Mouse (Mus musculus): Measurements from ENCODE around the gene Trabd. TPM values are rescaled to one million over a fixed set of nuclear protein-coding genes. Genes with fewer than 3 reads are reported as not detected.

Trabd gene
- total RNA-seq (2015; ENCODE audit: low replicate concordance), result 5.4 and 12.6 TPM in 2 replicates
- 10.4 and 11.9 TPM in 2 replicates for total RNA-seq (2017; ENCODE audit: low replicate concordance)

DNA sequence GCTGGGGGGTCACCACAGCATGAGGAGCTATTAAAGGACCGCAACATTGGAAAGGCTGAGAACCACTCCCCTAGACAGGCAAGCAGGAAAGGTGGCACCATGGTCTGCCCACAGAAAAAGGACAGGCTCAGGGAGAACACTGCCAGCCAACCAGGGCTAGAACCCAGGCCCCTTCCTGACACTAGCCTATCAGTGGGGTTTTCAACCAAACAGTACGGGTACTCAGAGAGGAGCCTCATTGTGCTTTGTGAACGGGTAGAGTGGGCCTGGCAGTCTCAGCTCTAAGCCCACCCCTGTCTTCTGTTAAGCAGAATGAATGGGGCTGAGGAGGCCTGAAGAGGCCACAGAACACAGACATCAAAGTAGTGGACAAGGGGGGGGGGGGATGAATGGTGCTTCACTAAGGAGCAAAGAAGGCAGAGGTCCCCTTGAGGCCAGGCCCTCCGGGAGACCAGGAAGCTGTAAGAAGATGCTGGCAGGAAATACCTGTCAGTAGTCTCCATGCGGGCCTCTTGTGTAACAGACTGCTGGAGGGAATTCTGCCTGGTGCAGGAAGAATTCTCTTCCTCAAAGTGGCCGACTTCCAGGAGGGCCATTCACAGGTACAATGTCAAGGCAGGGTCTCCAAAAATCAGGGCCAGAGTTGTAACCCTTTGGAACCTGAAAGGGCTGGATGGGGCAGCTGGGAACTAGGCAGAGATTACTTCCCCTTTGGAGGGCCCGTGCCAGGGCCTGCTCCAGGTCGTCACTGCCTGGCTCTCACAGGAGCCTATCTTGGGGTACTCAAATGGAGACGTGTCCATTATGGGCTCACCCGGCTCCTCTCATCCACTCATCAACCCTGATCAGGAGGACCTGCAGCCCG lies at the start of gene Trabd:
Trabd (plus strand) TSS at position 512 of the 865 bp plus-strand sequence.
- ATAC-seq (replicated peaks; ENCODE audit: low FRiP score, poor library complexity, severe bottlenecking), result no peak

DNA sequence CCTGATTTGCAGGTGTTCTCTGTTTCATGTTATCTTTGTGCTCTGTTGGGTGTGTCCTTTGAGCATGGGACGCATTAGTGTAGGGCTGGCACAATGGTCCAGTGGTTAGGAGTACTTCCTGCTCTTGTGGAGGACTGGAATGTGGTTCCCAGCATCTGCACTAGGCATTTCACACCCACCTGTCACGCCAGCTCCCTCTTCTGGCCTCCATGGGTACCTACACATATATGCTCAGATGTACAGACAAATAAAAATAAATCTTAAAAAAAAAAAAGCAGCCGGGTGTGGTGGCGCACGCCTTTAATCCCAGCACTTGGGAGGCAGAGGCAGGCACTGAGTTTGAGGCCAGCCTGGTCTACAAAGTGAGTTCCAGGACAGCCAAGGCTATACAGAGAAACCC lies 30.5 kb upstream of the Trabd start:
- ATAC-seq (replicated peaks; ENCODE audit: low FRiP score, poor library complexity, severe bottlenecking), result no peak

DNA sequence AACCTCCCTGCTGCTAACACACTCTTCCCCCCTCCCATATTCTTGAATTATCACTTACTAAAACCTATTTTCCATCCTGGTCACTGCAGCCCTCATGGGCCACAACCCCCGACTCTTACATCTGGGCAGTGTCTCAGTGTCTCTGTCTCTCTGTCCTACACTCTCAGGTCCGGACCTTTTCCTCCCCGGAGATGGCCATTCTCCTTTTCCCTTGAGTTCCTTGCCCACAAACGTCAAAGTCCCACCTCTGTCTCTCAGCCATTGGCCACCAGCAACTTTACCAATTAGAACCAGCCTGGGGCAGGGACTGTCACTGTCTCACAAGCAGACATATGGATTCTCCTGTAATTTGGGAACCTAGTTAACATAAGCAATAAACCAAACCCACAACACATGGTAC lies 28.6 kb upstream of the Trabd start:
- ATAC-seq (replicated peaks; ENCODE audit: low FRiP score, poor library complexity, severe bottlenecking), result no peak

DNA sequence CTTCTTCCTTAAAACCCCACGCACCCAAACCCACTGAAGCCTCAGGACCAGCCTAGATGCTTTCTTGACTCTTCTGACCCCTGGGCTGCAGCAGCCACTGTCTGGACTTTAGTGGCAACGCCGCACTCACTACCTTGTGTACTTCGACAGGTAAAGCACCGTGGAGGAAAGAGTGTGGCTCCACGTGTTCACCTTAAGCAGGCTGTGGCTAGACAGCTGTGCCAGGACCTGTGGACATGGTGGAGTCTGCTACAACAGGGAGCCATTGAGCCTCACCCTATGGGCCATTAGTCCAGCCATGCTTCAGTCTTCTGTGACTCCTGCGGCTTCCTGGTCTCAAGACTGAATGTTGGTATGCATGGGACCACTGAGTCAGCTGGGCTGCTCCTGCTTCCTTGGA lies 20.3 kb upstream of the Trabd start:
- no peak for ATAC-seq (replicated peaks; ENCODE audit: low FRiP score, poor library complexity, severe bottlenecking)

DNA sequence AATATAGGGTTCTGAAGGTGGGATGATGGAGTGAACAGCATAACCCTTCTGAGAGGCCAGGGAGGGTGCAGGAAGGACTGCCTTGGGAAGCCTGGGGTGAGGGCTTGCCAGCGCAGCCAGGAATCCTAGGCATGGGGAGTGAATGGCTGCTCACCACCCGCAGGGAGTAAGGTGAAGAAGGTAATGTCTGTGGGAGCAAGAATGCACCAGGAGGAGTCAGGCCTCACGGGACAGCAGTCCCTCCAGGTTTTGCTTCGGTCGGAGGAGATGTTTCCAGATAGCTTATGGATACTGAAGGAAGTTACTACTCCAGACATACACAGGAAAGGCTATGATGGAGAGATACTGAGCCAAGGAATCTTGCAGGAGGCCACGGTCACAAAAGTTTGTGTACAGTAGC lies 16.2 kb upstream of the Trabd start:
- no peak for ATAC-seq (replicated peaks; ENCODE audit: low FRiP score, poor library complexity, severe bottlenecking)

DNA sequence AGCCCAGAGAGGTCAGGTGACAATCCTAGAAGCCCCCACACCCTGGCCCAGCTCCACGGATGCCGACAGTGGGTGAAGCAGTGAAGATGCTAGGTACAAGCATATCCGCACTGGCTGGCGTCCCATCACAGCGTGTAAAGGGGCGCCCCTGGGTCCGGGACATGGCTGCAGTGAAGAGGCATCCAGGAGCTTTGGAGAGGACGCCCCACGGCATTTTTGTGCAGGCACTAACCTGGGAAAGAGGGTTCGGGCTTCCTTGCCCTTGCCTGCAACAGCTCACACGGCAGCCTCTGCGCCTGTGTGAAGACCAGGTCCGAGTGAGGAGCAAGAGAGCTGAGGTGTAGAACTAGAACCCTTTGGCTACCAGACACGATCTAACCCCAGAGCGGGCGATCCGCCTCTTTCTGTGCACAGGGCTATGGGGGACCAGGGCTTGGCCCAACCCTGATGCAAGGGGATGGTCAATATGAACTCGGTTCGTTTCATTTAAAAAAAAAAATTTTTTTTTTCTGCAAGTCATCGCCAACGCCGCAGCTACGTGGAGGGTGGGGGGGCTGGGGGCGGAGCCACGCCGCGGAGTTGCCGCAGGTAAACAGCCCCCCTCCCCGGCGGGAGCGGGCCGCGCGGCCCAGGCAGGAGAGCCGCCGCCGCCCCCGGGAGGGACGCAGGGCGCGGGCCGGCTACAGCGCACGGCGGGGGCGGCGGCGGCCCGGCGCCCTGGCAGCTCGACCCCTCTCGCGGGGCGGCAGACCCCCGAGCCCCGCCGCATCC lies 15.6 kb upstream of the Trabd start, which contains the start of gene Panx2:
Panx2 (plus strand) TSS at position 574 of the 771 bp plus-strand sequence.
- ATAC-seq (replicated peaks; ENCODE audit: low FRiP score, poor library complexity, severe bottlenecking), result no peak

DNA sequence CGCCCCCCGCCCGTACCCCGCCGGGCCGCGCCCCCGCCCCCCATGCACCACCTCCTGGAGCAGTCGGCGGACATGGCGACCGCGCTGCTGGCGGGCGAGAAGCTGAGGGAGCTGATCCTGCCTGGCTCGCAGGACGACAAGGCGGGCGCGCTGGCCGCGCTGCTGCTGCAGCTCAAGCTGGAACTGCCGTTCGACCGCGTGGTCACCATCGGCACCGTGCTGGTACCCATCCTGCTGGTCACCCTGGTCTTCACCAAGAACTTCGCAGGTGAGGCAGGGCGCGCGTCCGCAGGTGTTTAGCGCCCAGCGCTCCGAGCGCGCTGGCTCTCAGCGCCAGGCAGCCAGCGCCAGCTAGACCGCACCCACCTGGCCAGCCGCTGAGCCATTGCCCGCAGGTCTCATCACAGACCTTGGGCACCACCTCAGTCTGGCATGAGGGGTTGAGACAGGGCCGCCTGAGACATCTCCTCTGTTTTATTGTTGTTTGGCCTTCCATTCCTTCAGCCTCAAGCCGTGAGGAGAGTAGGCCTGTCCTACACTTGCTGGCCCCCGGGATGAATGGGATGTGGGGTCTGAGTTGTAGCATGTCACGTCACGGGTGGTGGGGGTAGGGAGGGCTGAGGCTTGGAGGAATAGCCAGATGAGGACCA lies 14.8 kb upstream of the Trabd start:
- no peak for ATAC-seq (replicated peaks; ENCODE audit: low FRiP score, poor library complexity, severe bottlenecking)

DNA sequence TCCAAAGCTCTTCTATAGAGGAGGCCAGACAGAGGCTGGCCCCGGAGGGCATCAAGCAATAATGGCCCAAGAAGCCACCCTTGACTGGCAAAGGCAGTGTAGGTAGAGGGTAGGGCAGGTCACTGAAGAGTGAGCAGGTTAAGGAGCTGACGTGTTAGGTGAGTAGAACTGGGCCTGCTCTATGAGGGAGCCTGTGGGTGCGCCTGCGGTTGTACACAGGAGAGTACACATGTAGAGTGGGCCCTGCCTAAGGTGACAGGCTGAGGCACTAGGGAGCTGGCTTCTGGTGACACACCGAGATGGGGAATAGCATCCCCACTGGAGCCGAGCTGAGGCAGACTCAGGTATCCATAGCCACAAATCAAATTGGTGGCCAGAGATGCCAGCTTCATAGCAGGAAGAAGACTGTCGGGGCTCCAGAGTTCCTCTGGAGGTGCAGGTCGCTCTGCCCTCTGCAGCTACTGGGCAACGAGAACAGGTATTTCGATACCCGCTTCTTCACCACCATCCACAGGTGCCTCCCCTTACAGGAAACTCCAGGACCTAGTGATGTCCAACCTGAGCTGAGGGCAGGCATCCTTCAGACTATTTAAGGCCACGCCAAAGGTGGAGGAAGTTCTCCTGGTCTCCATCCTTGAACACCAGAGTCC lies 14.0 kb upstream of the Trabd start:
- no peak for ATAC-seq (replicated peaks; ENCODE audit: low FRiP score, poor library complexity, severe bottlenecking)

DNA sequence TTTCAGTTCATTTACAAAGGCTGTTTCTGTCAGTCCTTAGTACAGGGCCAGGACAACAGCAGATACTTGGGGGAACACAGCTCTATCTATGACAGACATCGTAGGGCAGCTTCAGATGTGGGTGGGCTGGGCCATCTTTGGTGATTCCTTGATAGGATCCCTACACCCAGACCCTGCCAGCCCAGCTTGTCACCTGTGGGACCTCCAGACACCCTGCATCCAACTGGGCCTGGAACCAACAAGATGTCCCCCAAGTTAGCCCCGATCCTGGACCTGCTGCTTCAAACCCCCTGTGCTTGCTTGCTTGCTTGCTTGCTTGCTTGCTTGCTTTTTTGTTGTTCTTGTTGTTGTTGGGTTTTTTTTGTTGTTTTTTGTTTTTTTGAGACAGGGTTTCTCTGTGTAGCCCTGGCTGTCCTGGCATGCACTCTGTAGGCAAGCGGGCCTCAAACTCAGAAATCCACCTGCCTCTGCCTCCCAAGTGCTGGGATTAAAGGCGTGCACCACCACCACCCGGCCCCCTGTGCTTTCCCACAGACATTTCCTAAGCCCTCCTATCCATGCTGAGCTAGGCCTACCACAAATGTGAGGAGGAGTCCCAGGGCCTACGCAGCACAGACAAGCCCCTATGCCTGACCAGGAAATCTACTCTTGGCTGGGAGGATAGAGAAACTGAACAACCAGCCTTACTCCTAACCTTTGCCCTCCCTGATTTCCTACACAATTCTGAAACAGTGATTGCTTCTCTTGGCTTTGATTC lies 13.0 kb upstream of the Trabd start:
- no peak for ATAC-seq (replicated peaks; ENCODE audit: low FRiP score, poor library complexity, severe bottlenecking)

DNA sequence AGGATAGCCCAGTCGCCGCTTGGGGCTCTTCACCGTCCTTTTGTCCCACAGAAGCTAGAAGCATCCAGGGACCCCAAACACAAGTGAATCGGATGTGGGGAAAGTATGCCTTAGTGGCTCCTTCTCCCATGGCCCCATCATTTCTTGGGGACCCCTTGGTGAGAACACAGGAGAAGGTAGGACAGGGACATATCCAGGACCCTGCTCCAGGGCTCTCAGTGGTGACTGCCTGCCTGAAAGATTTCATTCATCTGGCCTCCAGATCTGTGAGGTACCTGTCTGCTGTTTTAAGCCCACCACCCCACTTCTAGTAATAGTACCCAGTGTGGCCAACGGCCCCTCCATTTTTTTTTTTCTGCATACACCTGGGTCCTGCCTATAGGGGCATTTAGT lies 12.4 kb upstream of the Trabd start:
- ATAC-seq (replicated peaks; ENCODE audit: low FRiP score, poor library complexity, severe bottlenecking), result no peak

DNA sequence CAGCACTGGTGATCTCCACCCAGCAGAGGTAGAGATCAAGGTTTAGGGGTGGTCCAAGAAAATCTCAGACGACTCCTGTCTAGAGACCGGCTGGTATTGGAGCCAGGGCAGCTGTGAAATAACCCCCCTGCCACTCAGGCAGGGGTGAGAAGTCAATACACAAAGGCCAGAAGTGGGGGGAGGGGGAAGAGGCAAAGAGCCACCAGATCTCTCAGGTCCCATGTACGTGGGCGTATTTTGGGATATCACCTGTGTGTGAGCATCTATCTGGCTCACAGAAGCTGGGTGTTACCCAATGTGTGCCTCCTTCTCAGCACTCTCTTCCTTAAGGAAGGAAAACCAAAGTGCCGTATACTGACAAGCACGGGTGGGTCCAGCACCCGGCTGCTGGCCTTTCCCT lies 11.9 kb upstream of the Trabd start:
- ATAC-seq (replicated peaks; ENCODE audit: low FRiP score, poor library complexity, severe bottlenecking), result no peak

DNA sequence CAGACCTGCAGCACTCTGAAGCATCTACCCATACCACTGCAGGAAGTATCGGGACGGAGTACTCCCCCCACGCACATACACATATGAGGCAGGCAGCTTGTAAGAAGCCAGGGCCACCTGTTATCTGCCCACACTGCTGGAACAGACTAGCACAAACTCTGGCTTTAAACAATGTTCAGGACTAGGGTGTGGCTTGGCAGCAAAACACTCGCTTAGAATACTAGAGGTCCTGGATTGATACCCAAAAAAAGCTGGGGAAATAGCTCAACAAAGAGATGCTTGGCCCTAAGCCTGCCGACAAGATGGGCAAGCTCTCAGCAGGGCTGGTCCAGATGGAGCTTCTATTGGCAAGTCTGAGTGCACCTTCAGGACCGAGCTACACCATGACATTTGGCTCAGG lies 11.4 kb upstream of the Trabd start:
- no peak for ATAC-seq (replicated peaks; ENCODE audit: low FRiP score, poor library complexity, severe bottlenecking)

DNA sequence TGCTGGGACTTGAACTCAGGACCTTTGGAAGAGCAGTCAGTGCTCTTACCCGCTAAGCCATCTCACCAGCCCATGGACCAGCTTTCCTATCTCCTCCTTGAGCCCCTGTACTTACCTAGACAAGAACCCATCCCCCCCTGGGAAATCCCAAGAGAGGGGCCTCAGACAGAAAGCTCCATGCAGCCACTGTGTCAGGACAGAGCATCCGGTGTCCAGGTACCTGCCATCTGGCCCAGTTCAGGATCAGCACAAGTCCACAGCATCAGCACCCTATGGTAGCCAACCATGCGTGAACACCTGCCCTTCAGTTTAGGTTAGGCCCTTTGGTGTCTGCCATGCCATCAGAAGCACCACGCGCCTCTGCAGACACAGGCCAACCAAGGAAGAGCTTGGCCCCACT lies 10.0 kb upstream of the Trabd start:
- ATAC-seq (replicated peaks; ENCODE audit: low FRiP score, poor library complexity, severe bottlenecking), result no peak

DNA sequence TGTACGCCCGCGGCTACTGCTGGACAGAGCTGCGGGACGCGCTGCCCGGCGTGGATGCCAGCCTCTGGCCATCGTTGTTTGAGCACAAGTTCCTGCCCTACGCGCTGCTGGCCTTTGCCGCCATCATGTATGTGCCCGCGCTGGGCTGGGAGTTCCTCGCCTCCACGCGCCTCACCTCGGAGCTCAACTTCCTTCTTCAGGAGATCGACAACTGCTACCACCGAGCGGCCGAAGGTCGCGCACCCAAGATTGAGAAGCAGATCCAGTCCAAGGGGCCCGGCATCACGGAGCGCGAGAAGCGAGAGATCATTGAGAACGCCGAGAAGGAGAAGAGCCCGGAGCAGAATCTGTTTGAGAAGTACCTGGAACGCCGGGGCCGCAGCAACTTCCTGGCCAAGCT lies 7.3 kb upstream of the Trabd start:
- ATAC-seq (replicated peaks; ENCODE audit: low FRiP score, poor library complexity, severe bottlenecking), result no peak

DNA sequence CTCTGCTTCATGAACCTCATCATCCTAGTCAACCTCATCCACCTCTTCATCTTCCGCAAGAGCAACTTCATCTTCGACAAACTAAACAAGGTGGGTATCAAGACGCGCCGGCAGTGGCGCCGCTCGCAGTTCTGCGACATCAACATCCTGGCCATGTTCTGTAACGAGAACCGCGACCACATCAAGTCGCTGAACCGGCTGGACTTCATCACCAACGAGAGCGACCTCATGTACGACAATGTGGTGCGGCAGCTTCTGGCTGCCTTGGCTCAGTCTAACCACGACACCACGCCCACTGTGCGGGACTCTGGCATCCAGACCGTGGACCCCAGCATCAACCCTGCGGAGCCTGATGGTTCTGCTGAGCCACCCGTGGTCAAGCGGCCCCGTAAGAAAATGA lies 6.7 kb upstream of the Trabd start:
- no peak for ATAC-seq (replicated peaks; ENCODE audit: low FRiP score, poor library complexity, severe bottlenecking)

DNA sequence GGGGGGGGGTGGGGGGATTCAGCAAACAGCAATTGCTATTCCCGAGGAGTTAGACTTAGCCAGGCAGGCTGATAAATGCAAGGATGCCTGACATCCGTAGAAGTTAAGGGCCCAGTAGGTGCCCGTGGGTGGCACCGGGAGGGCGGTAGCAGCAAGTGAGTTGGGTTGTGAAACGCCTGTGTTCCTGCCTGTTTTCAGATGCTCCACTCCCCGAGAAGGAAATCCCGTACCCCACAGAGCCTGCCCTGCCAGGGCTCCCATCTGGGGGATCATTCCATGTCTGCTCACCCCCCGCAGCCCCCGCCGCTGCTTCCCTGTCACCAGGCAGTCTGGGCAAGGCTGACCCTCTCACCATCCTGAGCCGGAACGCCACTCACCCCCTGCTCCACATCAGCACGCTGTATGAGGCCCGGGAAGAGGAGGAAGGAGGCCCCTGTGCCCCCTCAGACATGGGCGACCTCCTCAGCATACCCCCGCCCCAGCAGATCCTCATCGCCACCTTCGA lies 5.5 kb upstream of the Trabd start:
- ATAC-seq (replicated peaks; ENCODE audit: low FRiP score, poor library complexity, severe bottlenecking), result no peak

DNA sequence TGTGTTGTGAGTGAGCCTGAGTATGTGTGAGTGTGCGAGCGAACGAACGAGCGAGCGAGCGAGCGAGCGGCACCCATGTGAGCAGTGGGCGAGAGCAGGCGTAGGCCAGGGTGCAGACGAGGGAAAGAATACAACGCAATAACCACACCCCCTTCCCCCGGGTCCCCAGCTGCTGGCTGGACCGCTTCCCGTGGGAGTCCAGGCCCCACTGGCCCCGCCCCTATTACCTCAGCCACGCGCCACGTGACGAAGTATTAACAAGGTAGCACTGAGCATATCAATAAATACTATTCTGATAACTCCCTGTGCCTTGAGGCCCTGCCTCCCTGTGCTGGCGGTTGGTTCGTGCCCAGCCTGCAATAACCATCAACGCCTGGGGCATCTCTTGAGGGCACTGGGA lies 4.3 kb upstream of the Trabd start:
- no peak for ATAC-seq (replicated peaks; ENCODE audit: low FRiP score, poor library complexity, severe bottlenecking)

DNA sequence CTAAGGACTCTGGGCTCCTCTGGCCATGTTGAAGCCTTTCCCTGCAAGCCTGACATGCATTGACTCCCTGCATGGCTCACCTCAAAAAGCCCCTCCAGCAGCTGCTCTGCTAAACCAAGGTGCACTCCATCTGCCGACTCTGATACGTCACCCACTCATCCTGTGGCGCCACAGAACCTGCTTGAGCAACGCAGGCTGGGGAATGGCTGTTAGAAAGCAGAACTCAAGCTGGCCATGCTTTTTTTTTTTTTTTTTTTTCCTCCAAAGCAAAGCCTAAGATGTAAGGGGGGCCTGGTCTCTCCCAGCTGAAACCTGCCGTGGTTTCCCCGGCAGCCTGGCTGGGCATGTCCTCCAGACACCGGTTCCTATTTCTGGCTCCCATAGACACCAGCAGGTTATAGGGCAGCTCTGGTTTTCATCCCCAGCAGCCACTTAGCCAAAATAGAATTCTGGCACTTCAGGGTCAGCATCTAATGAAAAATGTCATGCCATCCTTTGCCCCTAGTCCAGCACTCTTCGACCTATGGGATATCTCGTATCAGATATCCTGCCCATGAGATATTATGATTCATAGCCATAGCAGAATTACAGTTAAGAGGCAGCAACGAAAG lies 826 bp upstream of the Trabd start:
- ATAC-seq (replicated peaks; ENCODE audit: low FRiP score, poor library complexity, severe bottlenecking), result no peak

All from erythroid progenitor cell, adult 5-6 weeks (primary cell).